Mouse (Mus musculus) liver, embryonic 14.5 days (tissue): ENCODE data around the gene Etnk1.

Experiments
- CTCF ChIP-seq: IDR thresholded peaks from 2 replicates; pipeline ENCODE4 v1.5.1; 2016; ENCODE audit warnings: antibody characterized with exemption, low read depth, control low read depth
- EP300 ChIP-seq: IDR thresholded peaks from 2 replicates; pipeline ENCODE4 v1.6.1; 2016; ENCODE audit warnings: antibody characterized with exemption, low read depth

DNA sequence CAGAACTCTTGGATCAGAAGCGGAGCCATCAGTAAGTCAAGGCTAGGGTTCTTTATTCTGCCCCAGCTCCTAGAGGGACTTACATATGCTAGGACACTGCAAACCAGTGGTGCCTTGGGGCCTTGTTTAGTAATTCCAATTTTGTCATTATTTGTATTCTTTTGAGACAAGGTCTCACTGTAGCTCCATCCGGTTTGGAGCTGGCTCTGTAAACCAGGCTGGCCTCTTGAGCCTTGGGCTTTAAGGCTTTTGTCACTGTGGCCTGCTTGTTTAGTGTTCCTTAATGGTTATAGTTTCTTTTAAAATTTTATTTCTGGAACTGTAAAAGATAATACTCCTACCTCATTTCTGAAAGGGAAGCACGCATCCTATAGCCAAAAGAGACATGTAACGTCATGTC, 2.4 kb downstream of the Etnk1 start:
- TF ChIP-seq EP300 (no peak), CTCF (no peak)
